Mouse (Mus musculus): ENCODE data around the gene Slc34a3. TPM values are rescaled to one million over a fixed set of nuclear protein-coding genes. Genes with fewer than 3 reads are reported as not detected.

Slc34a3 gene
- total RNA-seq, 1 experiment from 2014 or later = not detected

- no peak for ATAC-seq (ENCODE audit: extremely low read depth, insufficient number of reproducible peaks, low FRiP score, poor library complexity, severe bottlenecking)
Measured at GRCm38 (mm10) chr2:25200631-25201030, 33.5 kb downstream of the Slc34a3 start.

DNA sequence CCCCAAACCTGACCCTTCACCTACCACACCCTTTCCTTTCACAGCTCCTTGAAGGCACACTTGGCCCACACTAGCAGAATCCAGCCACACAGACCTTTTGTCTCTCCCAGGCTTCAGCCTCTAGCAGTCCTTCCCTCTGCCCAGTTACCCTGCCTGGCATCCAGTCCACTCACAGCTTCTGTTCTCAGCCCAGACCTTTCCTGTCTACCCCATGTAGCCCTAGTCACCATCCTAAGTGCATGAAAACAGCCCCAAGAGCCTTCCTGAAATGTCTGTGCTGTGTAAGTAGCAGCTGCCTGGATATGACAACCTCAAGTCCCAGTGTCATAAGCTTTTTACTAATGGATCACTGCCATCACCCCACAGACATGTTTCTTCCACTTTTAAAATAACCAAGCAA is 36.2 kb downstream of the Slc34a3 start:
- ATAC-seq (ENCODE audit: extremely low read depth, insufficient number of reproducible peaks, low FRiP score, poor library complexity, severe bottlenecking) = no peak

DNA sequence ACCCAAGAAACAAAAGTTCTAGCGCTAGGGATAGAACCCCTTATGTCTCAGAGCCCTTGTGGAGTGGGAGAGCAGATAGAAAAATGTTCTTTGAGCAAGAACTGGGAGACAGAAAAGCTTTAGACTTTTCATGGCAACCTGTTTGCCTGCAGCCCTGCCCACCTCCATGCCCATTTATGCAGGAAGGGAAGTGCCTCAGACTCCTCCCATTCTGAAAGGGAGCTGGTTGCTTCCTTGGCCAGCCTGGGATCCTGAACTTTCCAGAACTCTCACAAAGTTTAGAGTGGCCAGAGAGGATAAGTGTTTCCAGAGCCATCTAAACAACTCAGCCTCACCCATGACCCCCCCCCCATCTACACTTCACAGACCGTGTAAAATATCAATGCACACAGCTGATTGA is 37.0 kb downstream of the Slc34a3 start:
- ATAC-seq (ENCODE audit: extremely low read depth, insufficient number of reproducible peaks, low FRiP score, poor library complexity, severe bottlenecking) = no peak

DNA sequence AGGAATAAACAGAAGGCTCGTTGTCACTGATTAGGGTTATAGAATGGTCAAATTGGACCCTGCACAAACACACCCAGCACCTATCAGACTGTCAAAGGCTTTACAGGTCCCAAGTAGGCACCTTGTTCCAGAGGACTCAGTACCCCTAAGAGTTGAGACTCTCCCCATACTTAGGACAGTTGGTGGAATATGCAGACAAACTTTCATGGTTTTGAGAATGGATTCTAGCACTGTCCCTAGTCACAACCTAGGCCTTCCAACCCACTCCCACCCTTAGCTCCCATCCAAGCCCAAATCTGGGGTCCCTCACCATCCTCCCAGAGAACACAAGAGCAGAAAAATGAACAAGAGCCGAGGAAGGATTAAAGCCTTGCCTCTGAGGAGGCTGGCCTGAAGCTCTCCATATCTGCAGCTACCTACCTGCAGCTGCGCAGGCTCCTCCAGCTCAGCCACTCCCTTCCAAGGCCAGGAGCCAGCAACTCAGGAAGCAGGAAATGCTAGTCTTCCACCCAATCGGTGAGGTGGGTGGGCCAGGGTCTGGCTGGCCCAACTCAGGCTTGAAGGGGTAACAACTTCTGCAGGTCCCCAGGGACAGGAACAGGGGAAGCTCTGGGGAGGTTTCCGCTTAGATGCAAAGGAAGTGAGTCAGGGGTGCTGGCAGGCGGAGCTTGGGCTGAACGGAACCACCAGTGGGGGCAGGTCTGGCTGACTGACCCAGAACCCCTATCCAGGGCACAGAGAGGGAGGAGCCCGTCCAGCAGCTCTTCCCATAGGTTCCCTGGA is 37.8 kb downstream of the Slc34a3 start, which contains the start of gene Tor4a:
TSS of gene Tor4a (minus strand) at position 715 of the 783 bp plus-strand sequence.
- peak; percentile 70 for ATAC-seq (ENCODE audit: extremely low read depth, insufficient number of reproducible peaks, low FRiP score, poor library complexity, severe bottlenecking)

DNA sequence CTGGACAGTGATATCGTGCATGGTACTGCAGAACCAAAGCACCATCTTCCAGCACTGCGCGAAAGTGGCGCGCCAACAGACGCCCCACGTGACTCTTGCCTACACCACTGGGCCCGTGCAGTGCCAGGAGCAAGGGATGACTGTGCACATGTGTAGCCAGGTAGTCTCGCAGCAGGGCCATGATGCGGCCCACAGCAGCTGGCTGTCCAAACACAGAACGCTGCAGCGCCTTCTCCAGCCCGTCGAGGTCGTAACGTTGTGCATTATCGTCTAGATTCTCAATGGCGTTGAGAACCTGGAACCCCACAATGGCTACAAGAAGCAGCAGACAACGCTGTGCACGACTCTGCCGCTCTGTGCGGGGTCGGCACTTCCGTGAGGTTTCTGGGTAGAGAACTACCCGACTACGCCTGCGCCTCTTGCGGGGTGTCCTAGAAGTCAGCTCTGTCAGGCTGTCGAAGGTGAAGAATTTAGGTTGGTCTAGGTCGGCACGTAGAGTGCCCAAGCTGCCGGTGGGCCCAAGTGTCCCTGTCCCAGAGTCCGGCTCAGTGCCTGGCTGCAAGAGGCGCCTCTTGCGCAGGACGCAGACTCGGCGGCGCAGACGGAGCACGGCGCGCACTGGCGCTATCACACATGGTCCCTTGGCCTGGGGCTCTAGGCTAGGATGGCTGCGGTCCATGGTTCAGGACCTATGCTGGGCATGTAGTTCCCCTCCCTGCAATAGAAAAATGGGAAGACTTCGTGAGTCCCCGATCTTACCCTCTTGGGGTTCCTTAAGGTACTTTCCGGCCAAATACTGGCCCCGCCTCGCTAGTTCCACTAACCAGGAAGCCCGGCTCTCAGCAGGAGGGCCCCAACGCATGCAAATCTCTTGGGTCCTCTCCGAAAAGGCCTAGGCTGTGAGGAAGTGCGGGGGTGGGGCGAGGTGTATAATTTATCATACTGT is 38.7 kb downstream of the Slc34a3 start:
- ATAC-seq (ENCODE audit: extremely low read depth, insufficient number of reproducible peaks, low FRiP score, poor library complexity, severe bottlenecking) = peak; percentile 46

DNA sequence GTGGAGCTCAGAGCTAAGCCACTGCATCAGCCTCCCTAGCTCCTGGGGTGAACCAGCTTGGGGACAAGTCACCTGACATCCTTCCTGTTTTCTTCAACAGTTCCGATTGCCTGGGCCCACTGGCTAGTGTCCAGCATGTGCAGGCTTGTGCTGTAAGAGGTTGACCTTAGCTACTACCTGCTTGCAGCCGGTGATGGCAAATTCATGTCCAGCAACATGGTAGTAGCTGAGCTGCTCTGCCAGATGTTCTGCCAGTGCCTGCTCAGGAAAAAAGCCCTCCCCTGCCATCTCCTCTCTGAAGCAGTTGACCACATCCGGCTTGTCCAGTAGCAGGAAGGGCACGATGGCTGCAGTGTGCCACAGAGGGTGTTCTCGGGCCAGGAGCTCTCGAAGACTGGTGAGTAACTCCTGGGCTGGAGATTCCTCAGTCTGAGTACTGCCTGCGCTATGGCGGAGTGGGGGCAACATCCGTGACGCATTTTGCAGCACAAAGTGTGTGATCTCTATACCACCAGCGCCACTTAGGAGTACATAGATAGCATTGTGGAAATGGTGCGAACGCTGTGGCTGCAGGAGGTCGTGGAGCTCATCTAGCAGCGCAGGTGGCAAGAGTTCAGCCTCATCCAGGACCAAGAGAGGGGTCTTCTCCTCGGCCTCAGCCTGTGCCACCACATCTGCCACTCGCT is 39.5 kb downstream of the Slc34a3 start:
- ATAC-seq (ENCODE audit: extremely low read depth, insufficient number of reproducible peaks, low FRiP score, poor library complexity, severe bottlenecking) = peak; percentile 30; the same call in 1 of the 2 replicates

- ATAC-seq (ENCODE audit: extremely low read depth, insufficient number of reproducible peaks, low FRiP score, poor library complexity, severe bottlenecking) = no peak
Measured at GRCm38 (mm10) chr2:25194006-25194405, 40.2 kb downstream of the Slc34a3 start.

- peak; percentile 49 for ATAC-seq (ENCODE audit: extremely low read depth, insufficient number of reproducible peaks, low FRiP score, poor library complexity, severe bottlenecking)
Measured at GRCm38 (mm10) chr2:25193330-25193770, 40.8 kb downstream of the Slc34a3 start.

GRCm38 (mm10) chr2:25187841-25188240 is 46.3 kb downstream of the Slc34a3 start:
- ATAC-seq (ENCODE audit: extremely low read depth, insufficient number of reproducible peaks, low FRiP score, poor library complexity, severe bottlenecking) = no peak

DNA sequence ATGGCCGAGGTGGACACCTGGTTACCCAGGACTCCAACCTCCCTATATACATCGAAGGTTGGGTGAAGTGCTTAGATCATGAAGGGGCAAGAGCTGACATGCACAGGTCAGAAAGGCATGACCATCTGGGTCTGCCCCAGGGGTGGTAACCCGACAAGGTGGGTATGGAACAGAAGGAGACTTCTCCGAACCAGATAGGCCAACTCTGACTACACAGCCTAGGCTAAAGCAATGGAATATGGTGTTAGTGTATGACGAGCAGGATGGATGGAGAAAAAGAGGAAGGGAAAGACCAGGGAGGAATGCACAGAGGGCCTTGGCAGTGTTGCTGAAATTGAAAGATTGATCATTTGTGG is 47.6 kb downstream of the Slc34a3 start:
- no peak for ATAC-seq (ENCODE audit: extremely low read depth, insufficient number of reproducible peaks, low FRiP score, poor library complexity, severe bottlenecking)

GRCm38 (mm10) chr2:25185625-25186574 is 48.3 kb downstream of the Slc34a3 start:
- ATAC-seq (ENCODE audit: extremely low read depth, insufficient number of reproducible peaks, low FRiP score, poor library complexity, severe bottlenecking) = peak; percentile 33

DNA sequence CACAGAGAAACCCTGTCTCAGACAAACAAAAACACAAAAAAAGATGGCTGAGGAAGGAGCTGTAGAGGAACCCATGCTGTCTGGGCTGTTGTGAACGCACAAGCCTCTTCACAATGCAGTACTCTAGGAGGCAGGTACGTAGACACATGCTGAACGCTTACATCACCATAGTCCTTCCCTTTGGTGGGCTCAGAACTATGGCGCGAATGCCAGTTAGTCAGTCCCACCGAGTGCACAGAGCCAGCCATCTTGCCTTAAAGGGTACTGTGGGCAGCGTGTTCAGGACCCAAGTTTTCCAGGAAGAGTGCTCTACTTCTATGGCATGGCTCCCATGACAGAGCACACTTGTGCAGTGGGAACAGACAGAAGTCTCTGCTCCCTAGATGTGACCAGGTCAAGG is 49.7 kb downstream of the Slc34a3 start:
- no peak for ATAC-seq (ENCODE audit: extremely low read depth, insufficient number of reproducible peaks, low FRiP score, poor library complexity, severe bottlenecking)

DNA sequence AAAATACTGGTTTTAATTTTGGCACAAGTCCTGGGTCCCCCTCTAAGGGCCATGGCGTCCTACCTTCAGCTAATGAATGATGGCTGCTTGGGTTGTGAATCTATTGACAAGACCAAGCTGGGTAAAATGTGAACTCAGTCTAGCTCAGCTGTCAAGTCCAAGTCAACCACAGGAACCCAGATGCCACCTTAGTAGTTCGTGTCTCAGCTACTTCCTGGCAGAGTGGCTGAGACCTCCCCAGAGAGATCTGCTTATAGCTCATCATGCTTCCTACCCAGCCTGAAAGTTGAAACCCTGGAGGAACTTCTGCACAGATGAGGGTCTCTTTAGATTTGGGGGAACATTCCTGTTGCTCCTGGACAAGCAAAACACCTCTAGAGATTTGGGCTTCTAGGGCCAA is 50.8 kb downstream of the Slc34a3 start:
- ATAC-seq (ENCODE audit: extremely low read depth, insufficient number of reproducible peaks, low FRiP score, poor library complexity, severe bottlenecking) = no peak

- no peak for ATAC-seq (ENCODE audit: extremely low read depth, insufficient number of reproducible peaks, low FRiP score, poor library complexity, severe bottlenecking)
Measured at GRCm38 (mm10) chr2:25182664-25183063, 51.5 kb downstream of the Slc34a3 start.

GRCm38 (mm10) chr2:25181891-25182397 is 52.2 kb downstream of the Slc34a3 start:
- no peak for ATAC-seq (ENCODE audit: extremely low read depth, insufficient number of reproducible peaks, low FRiP score, poor library complexity, severe bottlenecking)

DNA sequence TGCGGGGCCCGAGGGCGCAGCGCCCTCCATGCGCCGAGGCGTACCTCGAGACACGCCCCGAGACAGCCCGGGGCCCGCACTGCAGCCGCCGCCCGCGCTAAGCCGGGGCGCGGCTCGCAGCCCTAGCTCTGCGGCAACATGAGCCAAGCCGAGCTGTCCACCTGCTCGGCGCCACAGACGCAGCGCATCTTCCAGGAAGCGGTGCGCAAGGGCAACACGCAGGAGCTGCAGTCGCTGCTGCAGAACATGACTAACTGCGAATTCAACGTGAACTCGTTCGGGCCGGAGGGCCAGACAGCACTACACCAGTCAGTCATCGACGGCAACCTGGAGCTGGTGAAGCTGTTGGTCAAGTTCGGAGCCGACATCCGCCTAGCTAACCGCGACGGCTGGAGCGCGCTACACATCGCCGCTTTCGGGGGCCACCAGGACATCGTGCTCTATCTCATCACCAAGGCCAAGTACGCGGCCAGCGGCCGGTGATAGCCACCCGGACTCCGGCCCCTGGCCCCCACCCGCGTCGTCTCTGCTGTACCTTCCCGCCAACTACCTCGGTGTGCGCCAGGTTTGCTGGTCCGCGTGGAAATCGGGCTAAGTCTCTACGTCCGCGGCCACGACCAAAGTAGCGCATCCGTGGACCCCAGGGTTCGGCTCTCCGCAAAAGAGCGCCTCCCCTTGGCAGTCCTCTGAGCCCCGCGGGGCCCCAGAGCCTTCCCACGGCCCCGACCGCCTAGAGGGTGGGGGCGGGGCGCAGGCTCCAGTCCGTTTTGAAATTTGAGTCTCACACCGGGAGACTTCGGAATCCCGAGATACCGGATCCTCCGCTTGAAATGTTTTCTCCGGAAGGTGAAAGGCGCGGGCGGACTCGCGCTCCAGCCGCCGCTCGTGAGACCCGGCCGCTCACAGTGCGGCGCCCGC is 52.9 kb downstream of the Slc34a3 start:
- peak; percentile 10; the same call in 1 of the 2 replicates for ATAC-seq (ENCODE audit: extremely low read depth, insufficient number of reproducible peaks, low FRiP score, poor library complexity, severe bottlenecking)

DNA sequence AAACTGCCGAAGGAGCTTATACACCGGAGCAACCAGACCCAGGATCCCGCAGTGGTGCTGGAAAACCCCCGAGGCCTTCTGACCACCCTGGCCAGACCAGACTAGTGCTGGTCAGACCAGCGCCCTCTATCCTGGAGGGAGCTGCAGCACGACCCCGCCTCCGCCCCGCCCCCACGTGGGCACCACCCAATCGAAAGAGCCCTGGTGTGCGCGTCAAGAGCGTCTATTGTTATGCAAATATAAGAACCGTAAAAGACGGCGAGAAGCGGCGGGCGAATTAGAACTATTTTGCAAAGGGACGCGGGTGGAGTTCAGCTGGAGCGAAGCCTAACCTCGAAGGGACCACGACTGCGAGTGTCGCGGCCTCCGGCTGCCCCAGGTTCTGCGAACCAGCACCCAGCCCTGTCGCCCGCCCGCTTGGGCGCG is 53.7 kb downstream of the Slc34a3 start, which contains the start of gene Nrarp:
TSS of gene Nrarp (plus strand) at position 281 of the 426 bp plus-strand sequence.
- ATAC-seq (ENCODE audit: extremely low read depth, insufficient number of reproducible peaks, low FRiP score, poor library complexity, severe bottlenecking) = peak; percentile 74

All from neutrophil, adult 5-6 weeks (primary cell).